In the genomic region with DNA sequence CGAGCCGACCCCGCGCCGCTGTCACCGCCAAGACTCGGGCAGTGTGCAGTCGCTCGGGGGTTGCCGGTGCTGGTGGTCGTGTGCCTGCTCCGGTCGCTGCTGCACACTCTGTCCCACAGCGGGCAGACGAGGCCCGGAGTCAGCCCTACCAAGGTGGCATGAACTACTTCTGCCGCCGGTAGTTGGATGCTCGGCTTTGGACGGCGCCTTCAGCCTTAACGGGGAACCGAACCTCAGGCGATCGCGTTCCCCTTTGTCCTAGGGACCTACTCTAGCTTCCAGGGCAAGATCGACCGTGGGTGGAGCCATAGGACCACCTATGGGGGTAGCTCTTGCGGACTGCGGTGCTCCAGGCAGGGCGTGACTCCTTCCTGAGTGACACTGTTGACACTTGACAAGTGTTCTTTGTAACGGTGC, we compare ENCODE assay signal across 8 mouse cellular contexts. TPM values are rescaled to one million over a fixed set of nuclear protein-coding genes. Genes with fewer than 3 reads are reported as not detected.
DNase-seq lines count a peak whose midpoint lies in the region; ATAC-seq and TF ChIP-seq lines count a peak whose summit lies in the region.

No protein-coding gene starts in this region.

- intact Hi-C loops in left cerebral cortex, postnatal 14 days (cut with DNase I) = no loop called here

- no peak overlapping the region for H3K27ac ChIP-seq in kidney, postnatal 0 days
- peak overlapping the region; percentile 62 for H3K27ac ChIP-seq in heart, embryonic 16.5 days (ENCODE audit: low read length)
- H3K27ac ChIP-seq in liver, embryonic 16.5 days (ENCODE audit: low read length) = peak overlapping the region; percentile 99

- 0 out of 2 replicates have a peak, but pooled peaks cover 9% of the 10 kb centered on the region for H3K4me1 ChIP-seq in kidney, postnatal 0 days (replicated peaks; ENCODE audit: insufficient read depth, low read length)
- H3K4me1 ChIP-seq in heart, embryonic 16.5 days (ENCODE audit: control insufficient read depth, insufficient read depth, low read length) = peaks cover 15% of the 10 kb centered on the region
- peaks cover 19% of the 10 kb centered on the region for H3K4me1 ChIP-seq in liver, embryonic 16.5 days (ENCODE audit: control insufficient read depth, low read depth, low read length)

- H3K4me2 ChIP-seq in kidney, postnatal 0 days (ENCODE audit: low read length) = peak overlapping the region; percentile 89
- H3K4me2 ChIP-seq in heart, embryonic 16.5 days (ENCODE audit: low read depth, low read length) = peak overlapping the region; percentile 99
- peak overlapping the region; percentile 73 for H3K4me2 ChIP-seq in liver, embryonic 16.5 days (ENCODE audit: low read depth, low read length)

- DNase-seq in kidney, postnatal 0 days (ENCODE audit: low spot score) = peak; percentile 16
- DNase-seq in kidney, adult 18-20 months = no peak
- DNase-seq in brain, embryonic 14.5 days (ENCODE audit: low read depth) = peak; percentile 46
- peak; percentile 18 to 40 for DNase-seq in spleen, postnatal 36 days (ENCODE audit: low spot score in 2 of 2)
- DNase-seq in left cerebral cortex, postnatal 14 days (ENCODE audit: low spot score in 2 of 2) = no peak
- DNase-seq in adrenal gland, postnatal 25 days = no peak

- peak overlapping the region; percentile 49 for H3K4me3 ChIP-seq in kidney, postnatal 0 days (replicated peaks; ENCODE audit: low read depth, low read length)
- H3K4me3 ChIP-seq in heart, embryonic 16.5 days (ENCODE audit: low read length) = peak overlapping the region; percentile 83
- peak overlapping the region; percentile 89 for H3K4me3 ChIP-seq in liver, embryonic 16.5 days (ENCODE audit: low read depth, low read length)

- peak; percentile 9 for ATAC-seq in kidney, postnatal 0 days (replicated peaks; ENCODE audit: low FRiP score, low read depth)
- peak; percentile 39 for ATAC-seq in heart, embryonic 16.5 days (replicated peaks; ENCODE audit: extremely low read depth, insufficient read depth, low FRiP score)
- ATAC-seq in liver, embryonic 16.5 days (ENCODE audit: low read depth) = peak; percentile 65

- no peak for TF ChIP-seq POLR2A in brain, embryonic 14.5 days (IDR thresholded peaks at IDR 0.05; ENCODE audit: borderline replicate concordance, extremely low read depth, insufficient read depth, insufficient read length, poor library complexity, severe bottlenecking)

- WGBS in kidney, postnatal 0 days = under 1% methylated on average over 32 of the region's 32 CpGs
- under 1% methylated on average over 32 of the region's 32 CpGs for WGBS in heart, embryonic 16.5 days
- WGBS in liver, embryonic 16.5 days (ENCODE audit: insufficient replicate concordance) = under 1% methylated on average over 32 of the region's 32 CpGs

- TF ChIP-seq CTCF in kidney, postnatal 0 days (IDR thresholded peaks at IDR 0.05; ENCODE audit: low read depth) = no peak
- TF ChIP-seq CTCF in brain, embryonic 14.5 days (IDR thresholded peaks at IDR 0.05; ENCODE audit: borderline replicate concordance, extremely low read depth, insufficient read depth, insufficient read length) = no peak

- peak overlapping the region; percentile 62 for H3K9ac ChIP-seq in kidney, postnatal 0 days (ENCODE audit: low read depth, low read length)
- H3K9ac ChIP-seq in heart, embryonic 16.5 days (ENCODE audit: low read length) = peak overlapping the region; percentile 79
- H3K9ac ChIP-seq in liver, embryonic 16.5 days (ENCODE audit: low read depth, low read length) = peak overlapping the region; percentile 90

- H3K9me3 ChIP-seq in kidney, postnatal 0 days (replicated peaks; ENCODE audit: low read length) = no peaks in the 10 kb centered on the region
- H3K9me3 ChIP-seq in heart, embryonic 16.5 days (replicated peaks; ENCODE audit: control insufficient read depth, low read length) = peaks cover 4% of the 10 kb centered on the region; the same call in 1 of the 2 replicates
- H3K9me3 ChIP-seq in liver, embryonic 16.5 days (replicated peaks; ENCODE audit: control insufficient read depth, low read length) = no peaks in the 10 kb centered on the region

- no peaks in the 10 kb centered on the region for H3K36me3 ChIP-seq in kidney, postnatal 0 days (ENCODE audit: insufficient read depth, low read length)
- no peaks in the 10 kb centered on the region for H3K36me3 ChIP-seq in heart, embryonic 16.5 days (ENCODE audit: control insufficient read depth, insufficient read depth)
- H3K36me3 ChIP-seq in liver, embryonic 16.5 days (ENCODE audit: control insufficient read depth, insufficient read depth) = no peaks in the 10 kb centered on the region

- H3K27me3 ChIP-seq in kidney, postnatal 0 days (ENCODE audit: insufficient read depth, low read length) = no peaks in the 10 kb centered on the region
- peaks cover 40% of the 10 kb centered on the region for H3K27me3 ChIP-seq in heart, embryonic 16.5 days (ENCODE audit: control insufficient read depth, insufficient read depth, low read length)
- no peaks in the 10 kb centered on the region for H3K27me3 ChIP-seq in liver, embryonic 16.5 days (ENCODE audit: control insufficient read depth, insufficient read depth, low read depth, low read length)

RNA-seq across cellular contexts. Expression of gene Depdc1b, which starts 0.4 kb away (rescaled TPM):
- polyA plus RNA-seq in kidney, postnatal 0 days (2015; fragmentation: Nextera tagmentation; extraction: Ambion mirVana) = 4.1 and 5.9 TPM in 2 replicates
- polyA plus RNA-seq in brain, embryonic 14.5 days (2012; rRNA removed) = 4.3 and 7.1 TPM in 2 replicates
- 5.1 and 6.4 TPM in 2 replicates for polyA plus RNA-seq in heart, embryonic 16.5 days (2015; fragmentation: Nextera tagmentation; extraction: Ambion mirVana)
- polyA plus RNA-seq in liver, embryonic 16.5 days (2015; fragmentation: Nextera tagmentation; extraction: Ambion mirVana) = 12.8 and 13.3 TPM in 2 replicates
- 1 to 10 TPM in 1 of 2 experiments, under 1 TPM in 1; 0.57 to 1.2 TPM for total RNA-seq in left cerebral cortex, postnatal 14 days (2021)
- total RNA-seq in adrenal gland, postnatal 25 days (2021) = 1.2 and 2.2 TPM in 2 replicates

Comparison
In these comparisons a context has a peak if more than half of its experiments do, and no peak if none do; other contexts are left out.
1. DNase-seq: peak in kidney, postnatal 0 days (single experiment), brain, embryonic 14.5 days (single experiment) and spleen, postnatal 36 days (2 of 2); none in kidney, adult 18-20 months (single experiment), left cerebral cortex, postnatal 14 days (0 of 2) and adrenal gland, postnatal 25 days (single experiment).
2. ATAC-seq: peak in every context shown above with its lines; median percentile 65 in liver, embryonic 16.5 days; 39 in heart, embryonic 16.5 days; 9 in kidney, postnatal 0 days.
3. Peak in every context shown above with its lines, with median percentiles within 50 percentile points of each other: H3K4me2 ChIP-seq, H3K4me3 ChIP-seq and H3K9ac ChIP-seq.